Mouse (Mus musculus): Measurements from ENCODE around the gene Sgsm1. TPM values are rescaled to one million over a fixed set of nuclear protein-coding genes. Genes with fewer than 3 reads are reported as not detected.

Sgsm1 gene
- polyA plus RNA-seq, 1 experiment, result 11.7 TPM

DNA sequence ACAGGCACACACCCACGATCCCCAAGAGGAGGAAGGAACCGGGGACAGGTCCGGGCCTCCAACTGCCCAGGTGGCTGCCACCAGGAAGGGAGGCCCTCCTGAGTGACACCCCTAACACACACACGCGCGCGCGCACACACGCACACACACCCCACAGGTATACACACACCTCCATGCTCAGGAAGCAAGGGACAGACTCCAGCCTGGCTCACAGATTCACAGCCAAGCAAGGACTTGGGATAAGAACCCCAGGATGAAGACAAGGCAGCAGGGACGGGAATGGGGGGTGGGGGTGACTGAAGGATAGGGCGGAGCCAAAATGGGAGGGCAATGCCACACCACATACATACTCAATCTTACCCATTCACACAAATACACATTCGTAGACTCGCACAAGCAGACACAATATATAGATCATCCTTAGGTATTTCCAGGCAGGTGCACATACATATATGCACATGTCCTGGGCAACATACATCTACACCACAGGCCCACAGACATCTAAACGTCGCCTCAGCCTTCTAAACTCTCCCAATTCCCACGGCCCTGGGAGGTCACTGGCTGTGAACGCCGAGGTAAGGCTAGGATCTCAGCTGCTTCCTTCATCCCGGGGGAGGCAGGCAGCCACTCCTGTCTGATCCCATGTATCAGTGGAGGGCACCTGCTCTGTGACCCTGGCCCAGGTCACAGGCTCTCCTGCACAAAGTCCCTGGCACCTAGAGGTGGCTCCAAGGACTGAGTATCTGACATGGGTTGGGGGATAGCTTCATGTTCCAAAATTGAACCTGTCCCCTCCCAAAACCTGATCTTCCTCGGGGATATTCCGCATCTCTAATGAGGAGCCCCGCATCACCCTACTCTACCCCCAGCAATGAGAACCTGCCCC lies 852 bp downstream of the Sgsm1 start:
- H3K36me3 ChIP-seq (ENCODE audit: control insufficient read depth, insufficient read depth, low read length, poor library complexity, severe bottlenecking), result no peaks in the 10 kb centered on the region
- peaks cover 1% of the 10 kb centered on the region for H3K4me1 ChIP-seq (ENCODE audit: control insufficient read depth, insufficient read depth, low read length)
- TF ChIP-seq EP300 (IDR thresholded peaks at IDR 0.05; ENCODE audit: insufficient read depth, low read depth, low read length) (no peak), CTCF (IDR thresholded peaks at IDR 0.05; ENCODE audit: low read depth, low read length) (no peak), POLR2A (IDR thresholded peaks at IDR 0.05; ENCODE audit: insufficient read depth, low read length) (no peak)
- H3K9ac ChIP-seq (ENCODE audit: low read depth, poor library complexity, severe bottlenecking), result peak overlapping the region; percentile 62
- H3K27ac ChIP-seq (ENCODE audit: insufficient read depth, low read length), result no peak overlapping the region
- no peaks in the 10 kb centered on the region for H3K27me3 ChIP-seq (ENCODE audit: control insufficient read depth, insufficient read depth, low read length, poor library complexity, severe bottlenecking)
- H3K4me3 ChIP-seq (ENCODE audit: low read depth, low read length), result peak overlapping the region; percentile 83
- no peaks in the 10 kb centered on the region for H3K9me3 ChIP-seq (replicated peaks; ENCODE audit: control insufficient read depth, insufficient read depth, low read length, poor library complexity, severe bottlenecking)

DNA sequence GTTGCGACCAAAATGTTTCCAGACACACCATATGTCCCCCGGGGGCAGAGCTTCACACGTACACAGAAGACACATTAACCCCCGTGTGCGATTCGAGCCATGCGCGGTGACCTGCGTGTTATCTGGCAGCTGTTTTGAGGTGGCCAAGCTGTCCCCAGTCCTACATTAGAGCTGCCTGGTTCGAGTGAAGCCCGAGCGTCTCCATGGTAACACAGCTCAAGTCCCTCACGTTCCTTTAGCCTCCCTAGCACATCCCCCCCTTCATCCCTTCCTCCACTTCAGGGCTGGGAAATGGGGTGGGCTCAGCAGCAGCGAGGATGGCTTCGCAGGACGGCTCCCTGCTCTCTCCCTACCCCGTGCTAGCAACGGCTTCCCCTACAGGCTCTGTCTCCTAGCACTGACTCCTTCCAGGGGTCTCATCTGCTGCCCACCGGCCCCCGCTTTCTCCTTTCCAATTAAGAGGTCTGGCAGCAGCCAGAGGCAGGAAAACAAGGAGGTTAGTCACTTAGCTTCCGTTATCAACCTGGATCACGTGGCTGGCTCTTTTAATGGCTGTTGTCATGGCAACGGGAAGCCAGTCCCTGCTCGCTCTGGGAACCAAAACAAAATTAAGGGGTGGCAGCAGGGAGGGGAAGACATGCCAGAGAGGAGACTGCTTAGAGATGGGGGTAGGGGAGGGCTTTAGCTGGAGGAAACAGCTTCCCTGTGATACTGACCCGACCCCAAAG lies 3.7 kb downstream of the Sgsm1 start:
- TF ChIP-seq CTCF (IDR thresholded peaks at IDR 0.05; ENCODE audit: low read depth, low read length), result no peak
- no peak for TF ChIP-seq EP300 (IDR thresholded peaks at IDR 0.05; ENCODE audit: insufficient read depth, low read depth, low read length)
- TF ChIP-seq POLR2A (IDR thresholded peaks at IDR 0.05; ENCODE audit: insufficient read depth, low read length), result no peak
- Histone ChIP-seq H3K27me3 (ENCODE audit: control insufficient read depth, insufficient read depth, low read length, poor library complexity, severe bottlenecking) (no peaks in the 10 kb centered on the region), H3K27ac (ENCODE audit: insufficient read depth, low read length) (no peak overlapping the region), H3K4me1 (ENCODE audit: control insufficient read depth, insufficient read depth, low read length) (peaks cover 1% of the 10 kb centered on the region), H3K36me3 (ENCODE audit: control insufficient read depth, insufficient read depth, low read length, poor library complexity, severe bottlenecking) (no peaks in the 10 kb centered on the region), H3K9me3 (replicated peaks; ENCODE audit: control insufficient read depth, insufficient read depth, low read length, poor library complexity, severe bottlenecking) (no peaks in the 10 kb centered on the region), H3K4me3 (ENCODE audit: low read depth, low read length) (no peak overlapping the region), H3K9ac (ENCODE audit: low read depth, poor library complexity, severe bottlenecking) (no peak overlapping the region)

DNA sequence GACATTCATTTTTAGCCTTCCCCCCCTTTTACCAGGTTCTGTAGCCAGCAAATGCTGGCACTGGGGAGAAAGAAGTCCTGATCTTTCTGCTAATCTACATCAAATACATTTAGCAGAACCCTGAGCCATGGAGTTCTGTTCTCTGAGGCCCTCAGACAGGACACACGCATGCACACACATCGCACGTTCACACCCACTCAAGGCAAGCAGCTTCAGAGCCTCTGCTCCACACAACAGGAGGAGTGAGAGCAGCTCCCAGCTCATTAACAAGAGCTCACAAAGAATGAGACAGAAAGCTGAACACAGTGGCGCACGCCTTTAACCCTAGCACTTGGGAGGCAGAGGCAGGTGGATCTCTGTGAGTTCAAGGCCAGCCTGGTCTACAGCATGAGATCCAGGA lies 6.1 kb downstream of the Sgsm1 start:
- Histone ChIP-seq H3K27ac (ENCODE audit: insufficient read depth, low read length) (no peak overlapping the region), H3K36me3 (ENCODE audit: control insufficient read depth, insufficient read depth, low read length, poor library complexity, severe bottlenecking) (no peaks in the 10 kb centered on the region), H3K27me3 (ENCODE audit: control insufficient read depth, insufficient read depth, low read length, poor library complexity, severe bottlenecking) (no peaks in the 10 kb centered on the region), H3K4me1 (ENCODE audit: control insufficient read depth, insufficient read depth, low read length) (peaks cover 3% of the 10 kb centered on the region), H3K4me3 (ENCODE audit: low read depth, low read length) (no peak overlapping the region), H3K9me3 (replicated peaks; ENCODE audit: control insufficient read depth, insufficient read depth, low read length, poor library complexity, severe bottlenecking) (no peaks in the 10 kb centered on the region), H3K9ac (ENCODE audit: low read depth, poor library complexity, severe bottlenecking) (no peak overlapping the region)
- TF ChIP-seq POLR2A (IDR thresholded peaks at IDR 0.05; ENCODE audit: insufficient read depth, low read length) (no peak), CTCF (IDR thresholded peaks at IDR 0.05; ENCODE audit: low read depth, low read length) (no peak), EP300 (IDR thresholded peaks at IDR 0.05; ENCODE audit: insufficient read depth, low read depth, low read length) (no peak)

DNA sequence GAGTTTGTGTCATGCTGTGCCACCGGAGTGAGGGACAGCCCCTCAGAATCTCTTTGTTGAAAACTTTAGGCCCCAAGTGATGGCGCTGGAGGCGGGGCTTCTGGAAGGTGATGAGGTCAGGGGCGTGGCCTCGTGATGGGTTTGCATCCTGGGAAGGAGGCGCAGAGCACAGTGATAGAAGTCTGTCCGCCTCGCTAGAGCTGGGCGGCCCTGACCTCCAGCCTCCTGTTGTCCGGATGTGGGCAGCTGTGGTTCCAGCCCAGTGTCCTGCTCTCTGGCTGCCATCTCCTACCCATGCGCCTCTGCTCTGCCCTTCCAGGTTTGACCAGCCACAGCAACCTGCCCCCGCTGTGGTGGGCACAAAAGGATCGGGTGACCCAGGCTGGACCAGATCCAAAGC lies 8.7 kb downstream of the Sgsm1 start:
- Histone ChIP-seq H3K4me1 (ENCODE audit: control insufficient read depth, insufficient read depth, low read length) (peaks cover 5% of the 10 kb centered on the region), H3K27ac (ENCODE audit: insufficient read depth, low read length) (no peak overlapping the region), H3K27me3 (ENCODE audit: control insufficient read depth, insufficient read depth, low read length, poor library complexity, severe bottlenecking) (no peaks in the 10 kb centered on the region), H3K36me3 (ENCODE audit: control insufficient read depth, insufficient read depth, low read length, poor library complexity, severe bottlenecking) (no peaks in the 10 kb centered on the region), H3K9ac (ENCODE audit: low read depth, poor library complexity, severe bottlenecking) (0 out of 2 replicates have a peak overlapping the region, but pooled peaks have one; percentile 1), H3K4me3 (ENCODE audit: low read depth, low read length) (peak overlapping the region; percentile 47), H3K9me3 (replicated peaks; ENCODE audit: control insufficient read depth, insufficient read depth, low read length, poor library complexity, severe bottlenecking) (no peaks in the 10 kb centered on the region)
- no peak for TF ChIP-seq POLR2A (IDR thresholded peaks at IDR 0.05; ENCODE audit: insufficient read depth, low read length)
- no peak for TF ChIP-seq CTCF (IDR thresholded peaks at IDR 0.05; ENCODE audit: low read depth, low read length)
- TF ChIP-seq EP300 (IDR thresholded peaks at IDR 0.05; ENCODE audit: insufficient read depth, low read depth, low read length), result no peak

DNA sequence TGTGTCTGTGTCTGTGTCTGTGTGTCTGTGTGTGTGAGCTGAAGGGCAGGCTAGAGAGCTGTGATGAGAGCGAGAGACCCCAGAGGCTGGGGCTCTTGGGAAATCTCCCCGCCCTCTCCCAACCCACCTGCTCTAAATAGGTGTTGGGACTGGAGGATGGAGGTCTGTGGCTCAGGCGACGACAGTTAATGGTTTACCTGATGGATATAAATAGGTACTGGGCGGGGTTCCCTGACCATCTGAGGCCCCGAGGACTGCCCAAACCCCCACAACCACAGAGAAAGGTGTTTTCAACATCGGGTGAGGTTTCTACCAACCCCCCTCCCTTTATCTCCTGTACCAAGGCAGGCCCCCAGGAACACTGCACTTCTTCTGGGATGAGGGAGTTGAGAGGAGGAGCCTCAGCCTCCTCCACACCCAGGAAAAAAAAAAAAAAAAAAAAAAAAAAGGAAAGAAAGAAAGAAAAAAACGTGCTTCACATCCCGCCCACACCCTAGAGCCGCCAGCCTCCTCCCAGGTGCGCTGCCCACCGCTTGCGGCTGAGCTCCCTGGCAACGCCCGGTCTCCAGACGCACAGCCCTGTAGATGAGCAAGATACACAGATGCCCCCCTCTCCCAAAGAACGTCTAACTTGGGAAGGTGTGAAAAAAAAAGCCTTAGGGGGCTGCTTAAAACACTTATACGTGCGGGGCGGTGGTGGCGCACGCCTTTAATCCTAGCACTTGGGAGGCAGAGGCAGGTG lies 10.3 kb downstream of the Sgsm1 start:
- 0 out of 2 replicates have a peak overlapping the region, but pooled peaks have one; percentile 9 for H3K4me3 ChIP-seq (ENCODE audit: low read depth, low read length)
- no peaks in the 10 kb centered on the region for H3K9me3 ChIP-seq (replicated peaks; ENCODE audit: control insufficient read depth, insufficient read depth, low read length, poor library complexity, severe bottlenecking)
- no peak overlapping the region for H3K27ac ChIP-seq (ENCODE audit: insufficient read depth, low read length)
- peaks cover 5% of the 10 kb centered on the region for H3K4me1 ChIP-seq (ENCODE audit: control insufficient read depth, insufficient read depth, low read length)
- TF ChIP-seq CTCF (IDR thresholded peaks at IDR 0.05; ENCODE audit: low read depth, low read length), result no peak
- TF ChIP-seq POLR2A (IDR thresholded peaks at IDR 0.05; ENCODE audit: insufficient read depth, low read length), result no peak
- TF ChIP-seq EP300 (IDR thresholded peaks at IDR 0.05; ENCODE audit: insufficient read depth, low read depth, low read length), result no peak
- no peak overlapping the region; the same call in 1 of the 2 replicates for H3K9ac ChIP-seq (ENCODE audit: low read depth, poor library complexity, severe bottlenecking)
- no peaks in the 10 kb centered on the region for H3K27me3 ChIP-seq (ENCODE audit: control insufficient read depth, insufficient read depth, low read length, poor library complexity, severe bottlenecking)
- H3K36me3 ChIP-seq (ENCODE audit: control insufficient read depth, insufficient read depth, low read length, poor library complexity, severe bottlenecking), result no peaks in the 10 kb centered on the region

Data from ES-Bruce4 (cell line).